Mouse (Mus musculus): ENCODE results near the gene Selenom.
A peak's percentile ranks its signal among the peaks of the same experiment; 100 is the strongest.

Gene Selenom

DNA sequence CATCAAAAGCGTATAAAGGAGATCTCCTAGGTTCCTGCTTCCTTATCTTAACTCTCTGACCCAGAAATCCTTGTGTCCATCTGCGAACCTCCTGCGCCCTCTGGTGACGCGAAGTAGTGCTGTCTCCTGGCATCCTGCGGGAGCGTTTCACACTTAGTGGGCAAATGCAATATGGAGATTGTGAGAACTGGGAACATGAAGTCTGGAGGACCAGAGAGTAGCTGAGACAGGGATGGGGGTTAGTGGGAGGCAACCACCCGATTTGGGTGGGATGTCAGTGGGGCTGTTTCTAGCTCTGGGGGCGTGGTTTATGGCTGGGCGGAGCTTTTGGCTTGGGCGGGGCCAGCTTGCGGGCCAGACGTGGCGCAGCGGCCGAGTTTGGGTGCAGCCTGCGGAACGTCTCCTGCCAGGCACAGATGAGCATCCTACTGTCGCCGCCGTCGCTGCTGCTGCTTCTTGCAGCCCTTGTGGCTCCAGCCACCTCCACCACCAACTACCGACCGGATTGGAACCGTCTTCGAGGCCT, at the start of gene Selenom:
TSS of gene Selenom (plus strand) at position 156 of the 526 bp plus-strand sequence.
- TF ChIP-seq GATA4 (IDR thresholded peaks at IDR 0.05; ENCODE audit: insufficient replicate concordance, low read length) = peak; percentile 84

DNA sequence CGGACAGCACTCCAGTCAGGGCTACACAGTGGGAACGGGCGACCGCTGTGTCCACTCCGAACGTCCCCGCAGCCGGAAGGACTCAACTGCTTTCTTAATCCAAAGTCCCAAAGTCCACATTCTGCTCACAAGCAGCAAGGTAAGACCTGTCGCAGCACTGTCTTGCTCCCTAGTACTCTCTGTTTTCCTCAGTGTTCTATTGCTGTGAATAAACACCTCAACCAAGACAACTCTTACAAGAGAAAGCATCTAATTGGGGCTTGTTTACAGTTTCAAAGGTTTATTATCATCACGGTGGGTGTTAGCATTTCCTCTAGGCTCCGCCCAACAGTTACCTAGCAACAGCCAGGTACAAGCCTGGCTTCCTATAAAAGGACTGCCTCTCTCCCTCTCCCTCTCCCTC, 43.0 kb upstream of the Selenom start:
- no peak for TF ChIP-seq GATA4 (IDR thresholded peaks at IDR 0.05; ENCODE audit: insufficient replicate concordance, low read length)

DNA sequence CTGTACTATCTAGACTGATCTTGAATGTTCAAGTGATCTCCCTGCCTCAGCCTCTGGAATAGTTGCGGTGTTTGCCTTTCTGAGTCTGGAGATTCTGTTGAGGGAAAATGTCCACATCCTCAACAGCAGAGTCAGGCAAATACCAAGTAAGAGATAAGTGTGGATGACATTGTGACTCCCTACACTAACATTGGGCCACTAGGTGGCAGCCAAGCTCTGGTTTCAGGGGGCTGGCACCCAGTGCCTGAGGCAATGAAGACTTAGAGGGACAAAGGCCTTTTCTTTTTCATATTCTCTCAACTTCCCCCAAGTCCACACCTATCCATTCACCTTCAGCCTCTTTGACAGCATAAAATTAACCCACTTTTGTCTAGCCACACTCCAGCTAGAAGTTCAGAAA, 42.0 kb upstream of the Selenom start:
- TF ChIP-seq GATA4 (IDR thresholded peaks at IDR 0.05; ENCODE audit: insufficient replicate concordance, low read length) = peak; percentile 10; the same call in 1 of the 2 replicates

DNA sequence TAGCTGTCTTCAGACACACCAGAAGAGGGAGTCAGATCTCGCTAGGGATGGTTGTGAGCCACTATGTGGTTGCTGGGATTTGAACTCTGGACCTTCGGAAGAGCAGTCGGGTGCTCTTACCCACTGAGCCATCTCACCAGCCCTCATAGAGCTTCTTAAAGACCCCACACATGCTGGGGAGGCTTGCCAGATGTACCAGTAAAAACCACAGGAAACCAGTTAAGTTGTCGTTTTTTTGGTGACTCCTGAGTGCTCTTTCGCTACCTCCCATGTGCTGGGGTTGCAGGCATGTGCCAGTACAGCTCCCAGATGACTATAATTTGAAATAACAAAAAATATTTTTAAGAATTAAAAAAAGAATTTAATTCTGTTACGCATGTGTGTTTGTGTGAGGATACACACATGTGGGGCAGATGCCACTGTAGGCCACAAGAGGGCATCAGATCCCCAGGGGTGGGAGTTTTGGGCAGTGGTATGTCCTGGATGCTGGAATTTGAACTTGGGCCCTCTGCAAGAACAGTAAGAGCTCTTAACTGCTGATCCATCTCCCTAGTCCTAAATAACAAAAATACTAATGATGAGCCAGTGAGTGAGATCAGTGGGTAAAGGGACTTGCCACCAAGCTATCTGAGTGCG, 39.9 kb upstream of the Selenom start:
- no peak for TF ChIP-seq GATA4 (IDR thresholded peaks at IDR 0.05; ENCODE audit: insufficient replicate concordance, low read length)

DNA sequence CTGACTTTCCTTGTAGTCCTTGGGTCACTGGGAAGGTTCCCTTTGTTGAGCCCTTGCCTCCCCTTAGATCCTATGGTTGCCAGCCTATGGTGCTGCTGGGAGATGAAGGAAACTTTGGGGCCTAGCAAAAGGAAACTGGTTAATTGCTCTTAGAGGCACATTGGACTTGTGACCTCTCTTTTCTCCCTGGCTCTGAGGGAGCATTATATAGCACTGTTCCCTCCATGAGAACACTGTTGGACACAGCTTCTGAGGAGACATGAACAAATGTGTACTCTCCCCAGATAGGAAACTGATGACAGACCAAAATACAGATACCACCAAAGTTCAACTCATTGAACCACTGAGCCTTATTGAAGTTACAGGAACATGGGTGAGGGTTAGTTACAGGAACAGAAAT, 39.0 kb upstream of the Selenom start:
- TF ChIP-seq GATA4 (IDR thresholded peaks at IDR 0.05; ENCODE audit: insufficient replicate concordance, low read length) = no peak

DNA sequence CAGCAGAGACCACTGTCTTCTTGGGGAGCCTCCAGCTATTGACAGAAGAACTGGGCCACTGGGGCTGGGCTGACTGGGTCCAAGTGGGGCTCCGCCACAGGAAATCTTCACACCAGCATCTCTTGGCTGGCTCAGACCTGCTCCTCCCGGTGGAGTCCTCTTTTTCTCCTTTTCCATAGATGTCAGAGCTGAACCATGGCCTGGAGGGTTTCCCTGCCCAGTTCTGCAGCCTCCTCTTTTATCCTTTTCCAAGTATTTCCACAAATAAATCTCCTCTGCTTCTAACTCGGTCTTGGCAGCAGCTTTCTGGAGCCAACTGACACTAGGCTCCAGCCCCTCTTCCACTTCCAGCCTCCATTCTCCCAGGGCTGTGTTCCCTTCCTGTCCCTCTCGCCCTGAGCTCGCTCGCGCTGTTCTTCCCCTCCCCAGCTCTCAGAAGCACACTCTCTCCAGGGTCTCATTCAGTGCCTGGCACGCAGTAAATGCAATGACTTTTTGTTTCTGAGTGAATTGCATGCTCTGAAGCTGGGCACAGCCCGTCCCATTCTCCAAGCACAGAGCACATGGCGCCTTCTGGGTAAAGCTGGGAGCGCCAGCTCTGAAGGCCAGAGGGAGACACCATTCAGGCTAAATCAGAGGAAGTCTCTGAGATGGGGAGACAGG, 30.4 kb upstream of the Selenom start:
- TF ChIP-seq GATA4 (IDR thresholded peaks at IDR 0.05; ENCODE audit: insufficient replicate concordance, low read length) = no peak

DNA sequence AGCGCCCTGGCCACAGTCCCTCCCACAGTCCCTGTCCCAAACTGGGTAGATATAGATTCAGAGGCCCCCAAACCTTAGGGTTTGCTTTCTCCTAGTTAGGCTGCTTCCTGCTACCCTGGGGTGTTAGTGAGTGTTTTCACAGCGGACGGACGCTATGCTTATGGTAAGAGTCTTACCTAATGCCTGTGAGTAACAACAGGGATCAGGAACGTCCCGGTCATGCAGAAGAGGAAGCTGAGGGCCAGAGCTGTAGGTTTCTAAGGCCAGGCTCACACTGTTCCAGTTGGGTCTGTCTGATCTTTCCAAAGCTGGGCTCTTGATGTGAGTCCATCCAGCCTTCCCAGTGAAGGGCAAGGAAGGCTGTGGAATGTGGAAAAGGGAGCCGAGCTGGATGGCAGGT, 28.1 kb upstream of the Selenom start:
- TF ChIP-seq GATA4 (IDR thresholded peaks at IDR 0.05; ENCODE audit: insufficient replicate concordance, low read length) = no peak

DNA sequence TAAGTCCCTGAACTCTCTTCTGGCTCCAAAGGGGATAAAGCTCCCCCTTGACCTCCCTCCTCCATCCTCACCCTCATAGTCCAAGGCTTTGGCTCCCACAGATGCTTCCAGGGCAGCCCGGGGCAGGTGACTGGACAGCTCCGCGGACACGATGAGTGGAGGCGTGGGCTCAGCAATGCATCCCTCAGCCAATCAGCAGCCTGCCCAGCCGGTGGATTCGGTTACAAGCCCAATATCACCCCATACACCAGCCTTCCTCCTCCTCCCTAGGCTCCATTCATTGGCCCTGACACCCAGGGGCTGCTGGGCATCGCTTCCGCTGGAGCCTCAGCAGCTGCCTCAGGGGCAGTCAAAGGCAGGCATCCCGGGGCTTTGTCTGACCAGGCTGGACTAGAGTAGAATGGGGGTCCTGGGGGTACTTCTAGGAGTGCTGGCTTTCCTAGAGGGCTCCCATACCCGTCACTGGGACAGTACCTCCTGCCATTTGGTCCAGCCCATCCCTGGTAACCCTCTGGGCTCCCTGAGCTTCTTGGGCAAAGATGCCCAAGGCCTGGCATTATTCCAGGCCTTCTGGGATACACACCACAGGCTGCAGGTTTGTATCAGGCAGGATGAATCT, 26.4 kb upstream of the Selenom start, which contains the start of gene Pla2g3:
TSS of gene Pla2g3 (plus strand) at position 333 of the 619 bp plus-strand sequence.
- no peak for TF ChIP-seq GATA4 (IDR thresholded peaks at IDR 0.05; ENCODE audit: insufficient replicate concordance, low read length)

DNA sequence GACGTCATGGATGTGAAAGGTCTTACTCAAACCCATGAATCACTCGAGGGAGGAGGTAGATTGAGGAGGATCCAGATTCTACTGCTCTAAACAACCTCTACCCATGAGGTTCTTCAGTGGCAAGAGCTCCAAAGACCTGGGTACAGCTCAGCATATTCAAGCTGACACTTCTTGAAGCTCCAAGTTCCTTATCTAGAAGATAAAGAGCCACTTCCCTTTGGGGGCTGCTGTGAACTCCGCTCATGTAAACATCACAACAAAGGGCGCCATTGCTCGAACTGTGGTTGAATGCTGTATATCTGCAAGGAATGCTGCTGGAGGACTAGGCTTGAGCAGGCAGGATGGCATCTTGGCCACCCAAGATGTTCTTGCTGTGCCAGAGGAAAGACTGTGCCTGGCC, 25.4 kb upstream of the Selenom start:
- peak; percentile 83; the same call in 1 of the 2 replicates for TF ChIP-seq GATA4 (IDR thresholded peaks at IDR 0.05; ENCODE audit: insufficient replicate concordance, low read length)

DNA sequence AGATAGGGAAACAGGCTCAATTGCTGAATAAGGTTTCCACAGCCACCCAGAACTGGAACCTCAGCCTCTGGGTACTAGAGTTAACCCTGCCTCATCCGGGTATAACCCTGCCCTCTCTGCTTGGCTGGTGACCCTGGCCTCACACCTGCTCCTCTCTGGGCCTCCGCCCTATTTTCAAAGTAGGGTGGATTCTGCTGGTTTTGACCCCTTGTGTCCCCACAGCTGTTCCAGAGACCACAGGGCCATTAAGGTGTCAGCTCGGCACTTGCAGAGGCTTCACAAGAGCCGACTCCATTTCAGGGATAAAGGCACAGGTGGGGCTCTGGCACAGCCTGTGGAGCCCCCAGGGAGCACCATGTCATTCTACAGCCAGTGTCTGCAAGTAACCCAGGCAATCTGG, 21.7 kb upstream of the Selenom start:
- no peak for TF ChIP-seq GATA4 (IDR thresholded peaks at IDR 0.05; ENCODE audit: insufficient replicate concordance, low read length)

DNA sequence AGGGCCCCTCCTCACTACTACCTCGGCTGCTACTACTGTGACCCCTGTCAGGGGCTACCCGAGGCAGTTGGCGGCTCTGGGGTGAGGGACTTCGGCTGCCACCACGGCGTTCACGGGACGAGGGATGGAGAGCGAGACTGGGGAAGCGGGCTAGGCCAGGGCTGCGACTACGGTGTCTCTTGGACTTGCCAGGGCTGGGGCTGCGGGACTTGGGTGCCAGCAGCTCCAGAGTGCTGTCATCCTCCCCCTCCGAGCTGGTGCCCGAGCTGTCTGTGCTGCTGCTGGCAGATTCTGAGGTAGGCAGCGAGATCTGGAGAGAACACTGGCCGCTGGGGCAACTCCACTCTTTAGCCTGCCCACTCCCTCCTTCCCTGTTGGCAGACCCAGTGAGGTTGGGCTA, 19.6 kb upstream of the Selenom start:
- no peak for TF ChIP-seq GATA4 (IDR thresholded peaks at IDR 0.05; ENCODE audit: insufficient replicate concordance, low read length)

DNA sequence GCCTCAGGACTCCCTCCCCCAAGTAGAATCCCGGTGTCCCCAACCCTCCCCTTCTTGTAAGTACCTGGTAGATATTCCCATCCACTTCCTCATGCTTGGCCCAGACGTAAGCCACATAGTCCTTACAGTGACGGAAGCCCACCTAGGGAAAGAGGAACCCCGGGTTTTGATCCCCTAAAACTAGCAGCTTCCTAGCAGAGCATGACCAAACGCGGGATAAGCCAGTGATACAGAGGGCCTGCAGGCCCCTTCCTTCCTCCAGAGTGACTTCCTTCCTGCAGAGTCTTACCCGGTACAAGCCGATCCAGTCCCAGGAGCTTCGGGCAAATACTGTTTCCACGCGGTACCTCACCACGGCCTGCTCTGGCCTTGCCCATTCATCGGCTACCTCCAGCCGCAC, 19.0 kb upstream of the Selenom start:
- TF ChIP-seq GATA4 (IDR thresholded peaks at IDR 0.05; ENCODE audit: insufficient replicate concordance, low read length) = no peak

DNA sequence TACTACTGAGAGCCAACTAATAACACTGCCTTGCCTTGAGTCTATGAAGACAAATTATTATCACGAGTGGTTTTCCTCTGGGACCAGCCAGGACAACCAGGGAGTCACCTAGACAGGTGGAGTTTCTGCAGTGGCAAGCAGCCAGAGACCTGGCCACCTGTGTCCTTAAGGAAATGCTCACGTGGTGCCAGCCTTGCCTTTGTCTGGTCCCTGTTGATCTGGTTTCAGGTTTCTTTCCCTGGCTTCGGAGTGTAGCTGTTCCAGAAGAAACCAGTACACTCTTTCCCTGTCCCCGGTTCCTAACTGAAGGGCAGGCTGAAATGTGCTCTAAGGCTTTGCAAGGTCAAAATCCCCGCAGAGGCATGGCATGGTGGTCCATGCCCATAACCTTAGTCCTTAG, 17.7 kb upstream of the Selenom start:
- no peak for TF ChIP-seq GATA4 (IDR thresholded peaks at IDR 0.05; ENCODE audit: insufficient replicate concordance, low read length)

DNA sequence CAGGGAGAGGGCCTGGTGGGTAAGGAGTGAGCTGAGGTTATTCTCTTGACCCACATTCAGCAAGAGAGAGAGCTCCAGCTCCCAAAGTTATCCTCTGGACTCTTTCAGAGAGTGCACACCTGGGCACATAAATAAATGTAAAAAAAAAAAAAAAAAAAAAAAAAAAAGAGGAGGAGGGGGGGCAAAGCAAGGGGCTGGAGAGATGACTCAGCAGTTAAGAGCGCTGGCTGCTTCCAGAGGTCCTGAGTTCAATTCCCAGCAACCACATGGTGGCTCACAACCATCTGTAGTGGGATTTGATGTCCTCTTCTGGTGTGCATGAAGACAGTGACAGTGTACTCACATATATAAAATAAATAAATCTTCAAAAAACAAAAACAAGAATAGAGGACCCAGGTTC, 17.2 kb upstream of the Selenom start:
- TF ChIP-seq GATA4 (IDR thresholded peaks at IDR 0.05; ENCODE audit: insufficient replicate concordance, low read length) = no peak

DNA sequence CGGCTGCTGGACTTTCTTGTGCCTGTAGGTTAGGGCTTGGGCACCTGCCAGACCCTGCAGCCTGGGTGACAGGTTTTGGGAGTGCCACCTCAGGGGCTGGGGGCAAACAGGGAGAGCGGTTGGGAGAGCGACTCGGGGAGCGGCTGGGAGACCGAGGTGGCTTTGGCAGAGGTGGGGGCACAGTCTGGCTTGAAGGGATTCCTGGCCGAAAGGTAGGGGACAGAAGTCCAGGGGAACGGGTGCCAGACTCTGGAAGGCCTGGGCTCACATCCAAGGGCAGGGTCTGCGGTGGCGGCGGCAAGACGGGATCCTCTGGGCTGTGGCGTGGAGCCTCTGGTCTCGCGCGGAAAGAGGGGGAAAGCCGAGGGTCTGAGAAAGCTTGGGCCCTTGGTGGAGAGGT, 12.4 kb upstream of the Selenom start:
- TF ChIP-seq GATA4 (IDR thresholded peaks at IDR 0.05; ENCODE audit: insufficient replicate concordance, low read length) = no peak

DNA sequence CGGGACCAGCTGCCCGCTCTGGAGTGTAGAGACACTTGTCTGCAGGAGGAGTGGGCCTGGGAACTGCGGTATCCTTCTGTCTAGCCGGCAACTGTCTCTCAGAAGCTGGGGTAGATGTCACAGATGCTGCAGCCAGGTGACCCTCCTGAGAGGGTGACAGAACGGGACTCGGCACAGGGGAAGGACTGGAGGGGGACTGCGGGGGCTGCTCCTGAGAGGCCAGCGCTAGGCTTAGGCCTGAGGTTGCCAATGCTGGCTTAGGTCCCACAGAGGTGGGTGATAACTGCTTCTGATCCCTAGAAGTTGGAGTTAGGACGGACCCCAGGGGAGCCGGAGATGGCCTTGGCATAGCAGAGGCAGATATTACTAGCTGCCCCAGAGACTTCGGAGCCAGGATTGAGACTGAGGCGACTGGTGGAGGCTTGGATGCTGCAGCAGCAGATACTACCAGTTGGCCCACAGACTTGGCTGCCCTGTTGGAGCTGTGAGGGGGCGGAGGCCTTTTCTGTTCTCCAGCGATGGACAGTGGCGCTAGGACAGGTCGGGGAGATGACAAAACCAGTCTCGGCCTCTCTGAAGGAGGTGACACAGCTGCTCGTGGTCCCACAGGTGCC, 11.9 kb upstream of the Selenom start:
- no peak for TF ChIP-seq GATA4 (IDR thresholded peaks at IDR 0.05; ENCODE audit: insufficient replicate concordance, low read length)

All from liver, adult (tissue).